ENCODE assay signal across 12 mouse cellular contexts in genomic region chr13:49144451-49144850, GRCm38 (mm10). TPM values are rescaled to one million over a fixed set of nuclear protein-coding genes. Genes with fewer than 3 reads are reported as not detected.
DNase-seq lines count a peak whose midpoint lies in the region; ATAC-seq and TF ChIP-seq lines count a peak whose summit lies in the region.
"Had no signal": no experiment of that assay in that cellular context is flagged by ENCODE, and none has a peak within 500 bp of the region (broad histone marks: within the 10 kb centered on the region; RNA-seq: fewer than 3 reads in every experiment).

No protein-coding gene starts in this region.

- H3K27ac ChIP-seq in left cerebral cortex, adult 2 months: peak overlapping the region; percentile 50; the same call in 1 of the 2 replicates
- H3K27ac ChIP-seq in neural tube, embryonic 14.5 days (ENCODE audit: low read depth, low read length): no peak overlapping the region
- H3K27ac ChIP-seq: limb, embryonic 15.5 days had no signal

- peak overlapping the region; percentile 21; the same call in 1 of the 2 replicates for H3K9ac ChIP-seq in neural tube, embryonic 14.5 days (replicated peaks; ENCODE audit: low read depth, low read length)
- H3K9ac ChIP-seq: limb, embryonic 15.5 days had no signal

- WGBS in neural tube, embryonic 14.5 days: 39% methylated on average over 6 of the region's 6 CpGs

- TF ChIP-seq CTCF in left cerebral cortex, adult 2 months (IDR thresholded peaks at IDR 0.05): no peak

- peak overlapping the region; percentile 98 for H3K4me2 ChIP-seq in neural tube, embryonic 14.5 days (ENCODE audit: low read depth, low read length)
- H3K4me2 ChIP-seq: limb, embryonic 15.5 days had no signal

- no peak for ATAC-seq in neural tube, embryonic 14.5 days (ENCODE audit: low read depth)
- ATAC-seq: activated CD4-positive, CD25-positive, alpha-beta regulatory T cell, adult 4 months had no signal

- peaks cover 29% of the 10 kb centered on the region for H3K4me1 ChIP-seq in neural tube, embryonic 14.5 days (ENCODE audit: control insufficient read depth, insufficient read depth, low read length)

- peak overlapping the region; percentile 74 for H3K4me3 ChIP-seq in left cerebral cortex, adult 2 months
- peak overlapping the region; percentile 92; the same call in 1 of the 2 replicates for H3K4me3 ChIP-seq in neural tube, embryonic 14.5 days (ENCODE audit: low read depth, low read length)
- H3K4me3 ChIP-seq: limb, embryonic 15.5 days had no signal

- no peaks in the 10 kb centered on the region for H3K36me3 ChIP-seq in neural tube, embryonic 14.5 days (ENCODE audit: control insufficient read depth, insufficient read depth, low read length)
- H3K36me3 ChIP-seq: limb, embryonic 15.5 days had no signal

- intact Hi-C loops in left cerebral cortex, adult 2 months (cut with DNase I): no loop called here
- intact Hi-C loops in left cerebral cortex, postnatal 36 days (cut with DNase I): no loop called here

- no peaks in the 10 kb centered on the region for H3K27me3 ChIP-seq in neural tube, embryonic 14.5 days (ENCODE audit: control insufficient read depth, insufficient read depth, low read length)

- no peaks in the 10 kb centered on the region for H3K9me3 ChIP-seq in neural tube, embryonic 14.5 days (ENCODE audit: control insufficient read depth, low read length)
- H3K9me3 ChIP-seq: limb, embryonic 15.5 days had no signal

- DNase-seq in left cerebral cortex, adult 2 months (ENCODE audit: extremely low spot score in 1 of 2, low spot score in 2 of 2): no peak
- DNase-seq in left cerebral cortex, postnatal 36 days (ENCODE audit: low spot score in 2 of 2): no peak
- DNase-seq in cerebellum, postnatal 14 days: peak; percentile 81 to 83
- DNase-seq in gastrocnemius, postnatal 25 days: peak; percentile 47
- DNase-seq in spleen, postnatal 4 days (ENCODE audit: low spot score in 2 of 2): no peak
- no peak for DNase-seq in adrenal gland, adult 2 months
- DNase-seq in urinary bladder, adult 2 months (ENCODE audit: low spot score): no peak
- DNase-seq: kidney, postnatal 25 days; lung, postnatal 4 days had no signal

RNA-seq across cellular contexts. Expression of gene Wnk2, which starts 3.4 kb away (rescaled TPM):
- total RNA-seq in left cerebral cortex, adult 2 months (2021): 100 to 1,000 TPM; 129 to 145 TPM
- total RNA-seq in left cerebral cortex, postnatal 36 days (2021): 100 to 1,000 TPM; 116 to 137 TPM
- total RNA-seq in gastrocnemius, postnatal 25 days (2021): 10 to 100 TPM; 51.0 to 62.2 TPM
- 26.5 and 33.1 TPM in 2 replicates for polyA plus RNA-seq in neural tube, embryonic 14.5 days (2014; fragmentation: Nextera tagmentation; extraction: Ambion mirVana)
- total RNA-seq in adrenal gland, adult 2 months (2021): 1 to 10 TPM; 2.5 to 3.2 TPM
- polyA plus RNA-seq in adrenal gland, adult 2 months (2012; rRNA removed): 4.2 and 4.5 TPM in 2 replicates
- polyA plus RNA-seq in urinary bladder, adult 2 months (2012; rRNA removed): 14.9 and 28.9 TPM in 2 replicates
- polyA plus RNA-seq: activated CD4-positive, CD25-positive, alpha-beta regulatory T cell, adult 4 months had no signal

RNA-seq across cellular contexts. Expression of gene Ninj1, which starts 42.8 kb away (rescaled TPM):
- total RNA-seq in left cerebral cortex, adult 2 months (2021): 10 to 100 TPM; 17.8 to 19.7 TPM
- 10 to 100 TPM; 18.6 to 23.9 TPM for total RNA-seq in left cerebral cortex, postnatal 36 days (2021)
- 10 to 100 TPM; 15.8 to 18.8 TPM for total RNA-seq in gastrocnemius, postnatal 25 days (2021)
- 29.0 and 34.8 TPM in 2 replicates for polyA plus RNA-seq in neural tube, embryonic 14.5 days (2014; fragmentation: Nextera tagmentation; extraction: Ambion mirVana)
- 10 to 100 TPM; 64.9 to 66.3 TPM for total RNA-seq in adrenal gland, adult 2 months (2021)
- polyA plus RNA-seq in adrenal gland, adult 2 months (2012; rRNA removed): 184 and 303 TPM in 2 replicates
- polyA plus RNA-seq in urinary bladder, adult 2 months (2012; rRNA removed): 115 and 126 TPM in 2 replicates

Comparison
In these comparisons a context has a peak if more than half of its experiments do, and no peak if none do; other contexts are left out.
1. DNase-seq: peak in cerebellum, postnatal 14 days (2 of 2) and gastrocnemius, postnatal 25 days (single experiment); none in left cerebral cortex, adult 2 months (0 of 2), left cerebral cortex, postnatal 36 days (0 of 2), spleen, postnatal 4 days (0 of 2), adrenal gland, adult 2 months (single experiment) and urinary bladder, adult 2 months (single experiment).
2. RNA of gene Wnk2, which starts 3.4 kb away (total RNA-seq): 129 to 145 TPM in left cerebral cortex, adult 2 months, 116 to 137 TPM in left cerebral cortex, postnatal 36 days and 51.0 to 62.2 TPM in gastrocnemius, postnatal 25 days; 2.5 to 3.2 TPM in adrenal gland, adult 2 months; every median in the first group is over 10 times any median in the second.